Mouse (Mus musculus) MEL (cell line): ENCODE measurements around the gene Add2. TPM values are rescaled to one million over a fixed set of nuclear protein-coding genes. Genes with fewer than 3 reads are reported as not detected.

Source experiments
- DNase-seq: peaks from one replicate; pipeline ENCODE4 v3.0.0; 2011; ENCODE audit warnings: low read depth, low spot score
- H3K27ac ChIP-seq: 2 replicates; pipeline ENCODE4 v1.5.1; 2012; ENCODE audit warnings: low read depth, mild to moderate bottlenecking, control low read depth, low read length, moderate library complexity; ENCODE audit not compliant: control insufficient read depth
- H3K27me3 ChIP-seq, 2 experiments: fragments of 150-350 bp in 1 of 2; sonication (generic) in 1 of 2; 2 replicates each; pipeline ENCODE4 v1.6.1; 2012; ENCODE audit warnings: low read length in 2 of 2, mild to moderate bottlenecking in 2 of 2, improper control_type of control experiment in 1 of 2, moderate library complexity in 1 of 2; ENCODE audit not compliant: insufficient read depth in 2 of 2, control insufficient read depth in 1 of 2
- H3K36me3 ChIP-seq, 2 experiments: 2 replicates each; pipeline ENCODE4 v1.6.1; 2012 to 2014; ENCODE audit warnings: low read length in 2 of 2, improper control_type of control experiment in 1 of 2, inconsistent platforms in 1 of 2, mild to moderate bottlenecking in 1 of 2; ENCODE audit not compliant: insufficient read depth in 2 of 2, control insufficient read depth in 1 of 2
- H3K4me1 ChIP-seq, 2 experiments: fragments of 150-350 bp in 1 of 2; sonication (generic) in 1 of 2; 2 replicates each; pipeline ENCODE4 v1.6.1; 2012; ENCODE audit warnings: low read length in 2 of 2, improper control_type of control experiment in 1 of 2, mild to moderate bottlenecking in 1 of 2; ENCODE audit not compliant: insufficient read depth in 2 of 2, control insufficient read depth in 1 of 2
- H3K4me3 ChIP-seq, 2 experiments: fragments of 150-350 bp in 1 of 2; sonication (generic) in 1 of 2; 2 replicates each; pipeline ENCODE4 v1.5.1; 2012; ENCODE audit warnings: low read depth in 2 of 2, low read length in 2 of 2, mild to moderate bottlenecking in 2 of 2, moderate library complexity in 2 of 2, control low read depth in 1 of 2, improper control_type of control experiment in 1 of 2; ENCODE audit not compliant: control insufficient read depth in 1 of 2, insufficient read depth in 1 of 2
- H3K79me2 ChIP-seq: 2 replicates; pipeline ENCODE4 v1.6.1; 2012; ENCODE audit warnings: mild to moderate bottlenecking, low read length, moderate library complexity; ENCODE audit not compliant: control insufficient read depth, poor library complexity, insufficient read depth
- H3K9ac ChIP-seq: 2 replicates; pipeline ENCODE4 v1.6.1; 2012; ENCODE audit warnings: low read depth, mild to moderate bottlenecking, control low read depth, low read length, moderate library complexity; ENCODE audit not compliant: control insufficient read depth, poor library complexity, severe bottlenecking
- H3K9me3 ChIP-seq: fragments of 150-350 bp; sonication (generic); replicated peaks from 2 replicates; pipeline ENCODE4 v1.6.1; 2012; ENCODE audit warnings: mild to moderate bottlenecking, low read length, improper control_type of control experiment, moderate library complexity; ENCODE audit not compliant: insufficient read depth
- BHLHE40 ChIP-seq: IDR thresholded peaks from 2 replicates; pipeline ENCODE4 v1.6.1; 2012; ENCODE audit warnings: low read depth, mild to moderate bottlenecking, inconsistent platforms, low read length, improper control_type of control experiment, borderline replicate concordance
- CHD1 ChIP-seq: IDR thresholded peaks from 2 replicates; pipeline ENCODE4 v1.6.1; 2012; ENCODE audit warnings: low read depth, mild to moderate bottlenecking, inconsistent platforms, low read length, improper control_type of control experiment
- CTCF ChIP-seq, 3 experiments: IDR thresholded peaks in 2 of 3; conservative IDR thresholded peaks in 1 of 3; 2 replicates each; pipeline ENCODE4 v1.5.1; 2011 to 2012; ENCODE audit warnings: low read length in 3 of 3, low read depth in 2 of 3, mild to moderate bottlenecking in 2 of 3, improper control_type of control experiment in 1 of 3, inconsistent platforms in 1 of 3, mixed read lengths in 1 of 3, moderate library complexity in 1 of 3; ENCODE audit not compliant: control insufficient read depth in 1 of 3, insufficient read depth in 1 of 3, poor library complexity in 1 of 3, severe bottlenecking in 1 of 3
- EP300 ChIP-seq, 2 experiments: IDR thresholded peaks; 2 replicates each; pipeline ENCODE4 v1.6.1; 2011; ENCODE audit warnings: improper control_type of control experiment in 2 of 2, low read length in 2 of 2, low read depth in 1 of 2, mild to moderate bottlenecking in 1 of 2
- ETS1 ChIP-seq: IDR thresholded peaks from 2 replicates; pipeline ENCODE4 v1.6.1; 2012; ENCODE audit warnings: low read depth, mild to moderate bottlenecking, inconsistent platforms, low read length, improper control_type of control experiment, moderate library complexity
- GATA1 ChIP-seq: IDR thresholded peaks from 2 replicates; pipeline ENCODE4 v1.6.1; 2011; ENCODE audit warnings: low read depth, low read length, improper control_type of control experiment
- JUND ChIP-seq: IDR thresholded peaks from 2 replicates; pipeline ENCODE4 v1.6.1; 2011; ENCODE audit warnings: low read depth, mild to moderate bottlenecking, improper control_type of control experiment, low read length
- MAFK ChIP-seq: IDR thresholded peaks from 2 replicates; pipeline ENCODE4 v1.6.1; 2011; ENCODE audit warnings: low read depth, mild to moderate bottlenecking, low read length, improper control_type of control experiment, borderline replicate concordance
- MAX ChIP-seq: IDR thresholded peaks from 2 replicates; pipeline ENCODE4 v1.6.1; 2011; ENCODE audit warnings: low read length, improper control_type of control experiment
- MEF2A ChIP-seq: IDR thresholded peaks from 2 replicates; pipeline ENCODE4 v1.6.1; 2014; ENCODE audit warnings: low read depth, mild to moderate bottlenecking, inconsistent platforms, low read length, improper control_type of control experiment; ENCODE audit not compliant: poor library complexity, insufficient replicate concordance, severe bottlenecking; ENCODE audit errors: extremely low read depth
- MXI1 ChIP-seq: IDR thresholded peaks from 2 replicates; pipeline ENCODE4 v1.6.1; 2011; ENCODE audit warnings: mild to moderate bottlenecking, low read depth, low read length, improper control_type of control experiment
- MYB ChIP-seq: IDR thresholded peaks from 2 replicates; pipeline ENCODE4 v1.6.1; 2011; ENCODE audit warnings: mild to moderate bottlenecking, low read depth, low read length, improper control_type of control experiment
- MYC ChIP-seq: IDR thresholded peaks from 2 replicates; pipeline ENCODE4 v1.6.1; 2011; ENCODE audit warnings: low read depth, mild to moderate bottlenecking, low read length, improper control_type of control experiment, moderate library complexity
- NRF1 ChIP-seq: IDR thresholded peaks from 2 replicates; pipeline ENCODE4 v1.6.1; 2014; ENCODE audit warnings: low read depth, mild to moderate bottlenecking, inconsistent platforms, low read length, improper control_type of control experiment, moderate library complexity; ENCODE audit not compliant: poor library complexity, insufficient read depth, severe bottlenecking
- POLR2A ChIP-seq, 2 experiments: IDR thresholded peaks; 2 replicates each; pipeline ENCODE4 v1.6.1; 2011 to 2012; ENCODE audit warnings: low read length in 2 of 2, mild to moderate bottlenecking in 2 of 2, control low read depth in 1 of 2, improper control_type of control experiment in 1 of 2, low read depth in 1 of 2, moderate library complexity in 1 of 2; ENCODE audit not compliant: control insufficient read depth in 1 of 2, insufficient read depth in 1 of 2, poor library complexity in 1 of 2
- RAD21 ChIP-seq: IDR thresholded peaks from 2 replicates; pipeline ENCODE4 v1.6.1; 2011; ENCODE audit warnings: mild to moderate bottlenecking, low read depth, low read length, improper control_type of control experiment
- RCOR1 ChIP-seq: IDR thresholded peaks from 2 replicates; pipeline ENCODE4 v1.6.1; 2012; ENCODE audit warnings: low read depth, mild to moderate bottlenecking, inconsistent platforms, low read length, improper control_type of control experiment
- SIN3A ChIP-seq: IDR thresholded peaks from 2 replicates; pipeline ENCODE4 v1.6.1; 2012; ENCODE audit warnings: low read length, improper control_type of control experiment, inconsistent platforms
- SMC3 ChIP-seq: IDR thresholded peaks from 2 replicates; pipeline ENCODE4 v1.6.1; 2011; ENCODE audit warnings: low read depth, low read length, improper control_type of control experiment
- TAL1 ChIP-seq: IDR thresholded peaks from 2 replicates; pipeline ENCODE4 v1.6.1; 2012; ENCODE audit warnings: mild to moderate bottlenecking, inconsistent platforms, low read length, moderate library complexity, mixed read lengths
- TBP ChIP-seq: IDR thresholded peaks from 2 replicates; pipeline ENCODE4 v1.8.0; 2011; ENCODE audit warnings: low read depth, low read length, improper control_type of control experiment
- TCF12 ChIP-seq: IDR thresholded peaks from 2 replicates; pipeline ENCODE4 v1.6.1; 2014; ENCODE audit warnings: low read depth, mild to moderate bottlenecking, inconsistent platforms, low read length, improper control_type of control experiment, moderate library complexity
- USF1 ChIP-seq: IDR thresholded peaks from 2 replicates; pipeline ENCODE4 v1.6.1; 2014; ENCODE audit warnings: low read depth, mild to moderate bottlenecking, inconsistent platforms, low read length, improper control_type of control experiment, moderate library complexity
- USF2 ChIP-seq, 2 experiments: IDR thresholded peaks; 2 replicates each; pipeline ENCODE4 v1.6.1; 2011 to 2012; ENCODE audit warnings: improper control_type of control experiment in 2 of 2, low read length in 2 of 2, borderline replicate concordance in 1 of 2, inconsistent platforms in 1 of 2, low read depth in 1 of 2, mild to moderate bottlenecking in 1 of 2; ENCODE audit not compliant: insufficient read depth in 1 of 2
- ZC3H11A ChIP-seq: IDR thresholded peaks from 2 replicates; pipeline ENCODE4 v1.6.1; 2012; ENCODE audit warnings: low read depth, mild to moderate bottlenecking, inconsistent platforms, low read length, improper control_type of control experiment
- ZNF384 ChIP-seq: IDR thresholded peaks from 2 replicates; pipeline ENCODE4 v1.6.1; 2012; ENCODE audit warnings: low read depth, mild to moderate bottlenecking, inconsistent platforms, low read length, improper control_type of control experiment
- polyA plus RNA-seq, 2 experiments: library from polyadenylated mRNA; stranded (reverse) in 1 of 2; unstranded in 1 of 2; fragments of >175 nt in 1 of 2; fragments of >200 nt in 1 of 2; gene quantifications; 2 replicates each; pipeline versions ENCODE4 v1.2.1 to v1.2.4; 2012; ENCODE audit warnings: low replicate concordance in 2 of 2, low read depth in 1 of 2; ENCODE audit not compliant: insufficient read length in 2 of 2, insufficient read depth in 1 of 2, missing spikeins in 1 of 2
- total RNA-seq: library from RNA; depleted of rRNA; stranded (reverse); fragments of 300-350 nt; gene quantifications from 2 replicates; pipeline ENCODE4 v1.2.3, GENCODE M21; 2012

Add2 gene
- total and polyA plus RNA-seq, 3 experiments: 85.0 to 191 (median 129) TPM

GRCm38 (mm10) chr6:86126953-86127581 lies 98.6 kb downstream of the Add2 start (continued):
- peak; percentile 85 for TF ChIP-seq SMC3
- TF ChIP-seq BHLHE40: no peak

GRCm38 (mm10) chr6:86128504-86128903 lies 100.0 kb downstream of the Add2 start:
- H3K9me3 ChIP-seq: no peaks in the 10 kb centered on the region
- H3K79me2 ChIP-seq: no peaks in the 10 kb centered on the region
- no peak overlapping the region for H3K4me3 ChIP-seq
- no peak overlapping the region for H3K9ac ChIP-seq
- TF ChIP-seq JUND (no peak), ZNF384 (no peak), RCOR1 (no peak), MEF2A (no peak), TBP (0 out of 2 replicates have a peak, but pooled peaks have one; percentile 20), RAD21 (peak; percentile 60), SIN3A (no peak), MAX (no peak), CTCF (IDR thresholded peaks at IDR 0.05 in 2 of 3, conservative IDR thresholded peaks at IDR 0.05 in 1 of 3; ENCODE audit: control insufficient read depth in 1 of 3, insufficient read depth in 1 of 3, low read depth in 2 of 3, low read length in 3 of 3, poor library complexity in 1 of 3, severe bottlenecking in 1 of 3) (peak; percentile 72 to 83 (median 79)), POLR2A (IDR thresholded peaks at IDR 0.05; ENCODE audit: control insufficient read depth in 1 of 2, insufficient read depth in 1 of 2, low read depth in 1 of 2, low read length in 2 of 2, poor library complexity in 1 of 2) (no peak), NRF1 (no peak), ZC3H11A (peak; percentile 43; the same call in 1 of the 2 replicates), SMC3 (peak; percentile 93)
- no peak overlapping the region for H3K27ac ChIP-seq
- H3K27me3 ChIP-seq: no peaks in the 10 kb centered on the region
- H3K36me3 ChIP-seq: peaks cover 0 to 26% of the 10 kb centered on the region in 2 experiments; a peak in 2 of 4 replicates
- H3K4me1 ChIP-seq: peaks cover 13 to 39% of the 10 kb centered on the region in 2 experiments
- peak; percentile 69 for DNase-seq

GRCm38 (mm10) chr6:86129872-86130498 lies 101.5 kb downstream of the Add2 start:
- H3K4me3 ChIP-seq: peak overlapping the region in 1 of 2 experiments; percentile 8; a peak in 1 of 4 replicates
- peak overlapping the region; percentile 20 for H3K9ac ChIP-seq
- no peaks in the 10 kb centered on the region for H3K9me3 ChIP-seq
- H3K79me2 ChIP-seq: no peaks in the 10 kb centered on the region
- no peaks in the 10 kb centered on the region for H3K27me3 ChIP-seq
- H3K36me3 ChIP-seq: peaks cover 0 to 29% of the 10 kb centered on the region in 2 experiments; a peak in 2 of 4 replicates
- peak; percentile 78 for DNase-seq
- peaks cover 13 to 42% of the 10 kb centered on the region in 2 experiments for H3K4me1 ChIP-seq
- peak overlapping the region; percentile 76 for H3K27ac ChIP-seq
- TF ChIP-seq JUND (no peak), ZNF384 (peak; percentile 79), SMC3 (no peak), POLR2A (IDR thresholded peaks at IDR 0.05; ENCODE audit: control insufficient read depth in 1 of 2, insufficient read depth in 1 of 2, low read depth in 1 of 2, low read length in 2 of 2, poor library complexity in 1 of 2) (no peak), ETS1 (peak; percentile 90), MYB (peak; percentile 26), MAFK (no peak), MYC (peak; percentile 91), GATA1 (peak; percentile 79), TAL1 (peak; percentile 80), TCF12 (peak; percentile 88), ZC3H11A (no peak), BHLHE40 (peak; percentile 99), EP300 (IDR thresholded peaks at IDR 0.05; ENCODE audit: low read depth in 1 of 2, low read length in 2 of 2) (peak; percentile 28 to 84; a peak in 2 of 4 replicates), USF1 (peak; percentile 88), MXI1 (peak; percentile 86), CHD1 (no peak), USF2 (IDR thresholded peaks at IDR 0.05; ENCODE audit: borderline replicate concordance in 1 of 2, insufficient read depth in 1 of 2, low read depth in 1 of 2, low read length in 2 of 2) (0 out of 4 replicates have a peak, but pooled peaks of 1 of the 2 experiments have one; percentile 47), MAX (peak; percentile 93)
